Mouse (Mus musculus): ENCODE data around the gene S100a5. TPM values are rescaled to one million over a fixed set of nuclear protein-coding genes. Genes with fewer than 3 reads are reported as not detected.

Gene S100a5
- polyA plus RNA-seq, 1 experiment from 2014 or later, result not detected

DNA sequence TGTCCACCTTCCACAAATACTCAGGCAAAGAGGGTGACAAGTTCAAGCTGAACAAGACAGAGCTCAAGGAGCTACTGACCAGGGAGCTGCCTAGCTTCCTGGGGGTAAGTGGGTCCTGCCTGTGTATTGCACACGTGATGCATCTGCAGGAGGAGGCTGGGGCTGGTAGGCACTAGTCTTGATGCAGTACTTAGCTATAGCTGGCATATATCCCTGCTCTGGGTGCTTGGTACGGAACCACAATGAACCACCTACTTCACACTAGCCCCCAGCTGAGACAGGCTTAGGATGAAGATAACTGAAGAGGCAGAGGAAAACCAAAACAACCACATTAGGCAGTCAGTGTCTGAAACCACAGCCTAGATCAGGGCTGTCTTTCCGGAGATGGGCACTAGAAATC lies 3.3 kb upstream of the S100a5 start:
- Histone ChIP-seq H3K4me1 (ENCODE audit: control insufficient read depth, insufficient read depth, low read length) (no peaks in the 10 kb centered on the region), H3K4me3 (ENCODE audit: low read depth, low read length) (no peak overlapping the region), H3K36me3 (ENCODE audit: control insufficient read depth, insufficient read depth, low read length) (no peaks in the 10 kb centered on the region), H3K4me2 (ENCODE audit: low read depth) (no peak overlapping the region), H3K9me3 (ENCODE audit: control insufficient read depth, low read length) (no peaks in the 10 kb centered on the region), H3K9ac (ENCODE audit: low read length) (no peak overlapping the region), H3K27ac (ENCODE audit: low read depth, low read length) (no peak overlapping the region), H3K27me3 (ENCODE audit: control insufficient read depth, insufficient read depth, low read length) (no peaks in the 10 kb centered on the region)
- 84% methylated on average over 3 of the region's 3 CpGs for WGBS
- ATAC-seq (ENCODE audit: insufficient read depth, low FRiP score, low TSS enrichment) (no peak), DNase-seq (ENCODE audit: low spot score) (no peak)

DNA sequence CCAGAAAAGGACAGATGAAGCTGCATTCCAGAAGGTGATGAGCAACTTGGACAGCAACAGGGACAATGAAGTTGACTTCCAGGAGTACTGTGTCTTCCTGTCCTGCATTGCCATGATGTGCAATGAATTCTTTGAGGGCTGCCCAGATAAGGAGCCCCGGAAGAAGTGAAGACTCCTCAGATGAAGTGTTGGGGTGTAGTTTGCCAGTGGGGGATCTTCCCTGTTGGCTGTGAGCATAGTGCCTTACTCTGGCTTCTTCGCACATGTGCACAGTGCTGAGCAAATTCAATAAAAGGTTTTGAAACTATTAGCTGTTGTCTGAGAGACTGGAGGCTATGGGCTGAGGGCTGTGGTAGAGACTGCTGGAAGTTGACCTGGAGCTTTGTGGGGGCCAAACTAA lies 2.6 kb upstream of the S100a5 start:
- Histone ChIP-seq H3K27me3 (ENCODE audit: control insufficient read depth, insufficient read depth, low read length) (no peaks in the 10 kb centered on the region), H3K4me2 (ENCODE audit: low read depth) (no peak overlapping the region), H3K36me3 (ENCODE audit: control insufficient read depth, insufficient read depth, low read length) (no peaks in the 10 kb centered on the region), H3K4me3 (ENCODE audit: low read depth, low read length) (no peak overlapping the region), H3K9ac (ENCODE audit: low read length) (no peak overlapping the region), H3K9me3 (ENCODE audit: control insufficient read depth, low read length) (no peaks in the 10 kb centered on the region), H3K27ac (ENCODE audit: low read depth, low read length) (no peak overlapping the region), H3K4me1 (ENCODE audit: control insufficient read depth, insufficient read depth, low read length) (no peaks in the 10 kb centered on the region)
- 90% methylated on average over 2 of the region's 2 CpGs for WGBS
- no peak for DNase-seq (ENCODE audit: low spot score)
- ATAC-seq (ENCODE audit: insufficient read depth, low FRiP score, low TSS enrichment), result no peak

DNA sequence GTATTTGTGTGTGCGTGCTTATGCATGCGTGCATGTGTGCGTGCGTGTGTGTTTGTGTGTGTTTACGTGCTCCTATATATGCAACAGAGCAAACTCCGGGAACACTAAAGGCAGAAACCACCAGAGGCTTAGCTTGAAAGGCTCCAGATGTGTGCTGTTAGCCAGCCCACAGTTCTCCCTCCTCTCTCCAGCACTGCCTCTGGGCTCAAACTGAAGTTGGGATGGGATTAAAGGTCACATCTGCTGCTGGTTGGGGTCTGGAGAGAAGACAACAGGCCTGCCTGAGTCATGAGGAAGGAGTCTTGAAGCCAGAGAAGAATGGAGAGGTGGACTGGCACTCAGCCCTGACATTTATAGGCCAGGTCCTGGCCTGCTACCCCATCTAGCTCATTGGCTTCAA lies 2.1 kb upstream of the S100a5 start:
- Histone ChIP-seq H3K9ac (ENCODE audit: low read length) (no peak overlapping the region), H3K27me3 (ENCODE audit: control insufficient read depth, insufficient read depth, low read length) (no peaks in the 10 kb centered on the region), H3K27ac (ENCODE audit: low read depth, low read length) (no peak overlapping the region), H3K4me2 (ENCODE audit: low read depth) (no peak overlapping the region), H3K36me3 (ENCODE audit: control insufficient read depth, insufficient read depth, low read length) (no peaks in the 10 kb centered on the region), H3K4me1 (ENCODE audit: control insufficient read depth, insufficient read depth, low read length) (no peaks in the 10 kb centered on the region), H3K9me3 (ENCODE audit: control insufficient read depth, low read length) (no peaks in the 10 kb centered on the region), H3K4me3 (ENCODE audit: low read depth, low read length) (no peak overlapping the region)
- ATAC-seq (ENCODE audit: insufficient read depth, low FRiP score, low TSS enrichment) (no peak), DNase-seq (ENCODE audit: low spot score) (no peak)
- 92% methylated on average over 6 of the region's 6 CpGs for WGBS

DNA sequence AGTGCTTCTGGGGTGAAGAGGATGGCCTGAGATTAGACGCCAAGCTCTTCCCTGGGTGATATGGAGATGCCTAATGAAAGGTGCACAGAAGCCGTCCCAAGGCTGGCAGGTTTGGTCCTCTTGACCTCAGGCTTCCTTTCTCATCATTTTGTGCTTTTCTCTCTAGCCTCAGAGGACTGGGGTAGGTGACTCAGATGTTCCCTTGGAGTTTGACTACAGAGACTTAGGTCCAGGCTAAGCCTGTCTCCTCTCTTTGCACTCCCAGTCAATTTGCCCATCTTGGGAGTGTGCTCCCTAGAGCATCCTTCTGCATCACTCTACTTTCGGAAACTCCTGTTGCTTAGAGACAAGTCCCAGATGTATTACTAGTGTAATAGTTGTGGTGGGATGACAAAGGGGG lies 962 bp upstream of the S100a5 start:
- no peak for ATAC-seq (ENCODE audit: insufficient read depth, low FRiP score, low TSS enrichment)
- 97% methylated on average over 3 of the region's 3 CpGs for WGBS
- H3K36me3 ChIP-seq (ENCODE audit: control insufficient read depth, insufficient read depth, low read length), result no peaks in the 10 kb centered on the region
- H3K4me2 ChIP-seq (ENCODE audit: low read depth), result no peak overlapping the region
- H3K27ac ChIP-seq (ENCODE audit: low read depth, low read length), result no peak overlapping the region
- H3K4me3 ChIP-seq (ENCODE audit: low read depth, low read length), result no peak overlapping the region
- no peaks in the 10 kb centered on the region for H3K27me3 ChIP-seq (ENCODE audit: control insufficient read depth, insufficient read depth, low read length)
- H3K9me3 ChIP-seq (ENCODE audit: control insufficient read depth, low read length), result no peaks in the 10 kb centered on the region
- no peak for DNase-seq (ENCODE audit: low spot score)
- H3K4me1 ChIP-seq (ENCODE audit: control insufficient read depth, insufficient read depth, low read length), result no peaks in the 10 kb centered on the region
- no peak overlapping the region for H3K9ac ChIP-seq (ENCODE audit: low read length)

DNA sequence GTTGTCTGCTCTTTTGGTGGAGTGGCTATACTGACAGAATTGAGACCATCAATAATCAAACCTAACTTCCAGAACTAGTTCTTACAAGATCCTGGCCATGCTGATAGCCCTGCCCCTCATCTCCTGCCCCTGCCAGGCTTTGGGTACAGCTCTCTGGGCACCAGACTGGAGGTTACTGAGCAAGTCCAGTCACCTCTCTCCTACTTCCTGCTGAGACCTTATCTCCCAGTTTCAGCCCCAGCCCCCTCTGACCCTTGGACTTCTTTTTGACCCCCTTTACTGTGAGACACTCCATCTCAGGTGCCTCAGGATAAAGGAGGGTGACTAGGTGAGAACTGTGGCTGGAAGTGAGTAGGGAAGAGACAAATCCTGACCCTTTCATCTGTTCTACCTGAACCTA lies 779 bp downstream of the S100a5 start:
- Histone ChIP-seq H3K4me2 (ENCODE audit: low read depth) (no peak overlapping the region), H3K9me3 (ENCODE audit: control insufficient read depth, low read length) (no peaks in the 10 kb centered on the region), H3K9ac (ENCODE audit: low read length) (no peak overlapping the region), H3K4me3 (ENCODE audit: low read depth, low read length) (no peak overlapping the region), H3K4me1 (ENCODE audit: control insufficient read depth, insufficient read depth, low read length) (no peaks in the 10 kb centered on the region), H3K36me3 (ENCODE audit: control insufficient read depth, insufficient read depth, low read length) (no peaks in the 10 kb centered on the region), H3K27me3 (ENCODE audit: control insufficient read depth, insufficient read depth, low read length) (no peaks in the 10 kb centered on the region), H3K27ac (ENCODE audit: low read depth, low read length) (no peak overlapping the region)
- ATAC-seq (ENCODE audit: insufficient read depth, low FRiP score, low TSS enrichment) (no peak), DNase-seq (ENCODE audit: low spot score) (no peak)

DNA sequence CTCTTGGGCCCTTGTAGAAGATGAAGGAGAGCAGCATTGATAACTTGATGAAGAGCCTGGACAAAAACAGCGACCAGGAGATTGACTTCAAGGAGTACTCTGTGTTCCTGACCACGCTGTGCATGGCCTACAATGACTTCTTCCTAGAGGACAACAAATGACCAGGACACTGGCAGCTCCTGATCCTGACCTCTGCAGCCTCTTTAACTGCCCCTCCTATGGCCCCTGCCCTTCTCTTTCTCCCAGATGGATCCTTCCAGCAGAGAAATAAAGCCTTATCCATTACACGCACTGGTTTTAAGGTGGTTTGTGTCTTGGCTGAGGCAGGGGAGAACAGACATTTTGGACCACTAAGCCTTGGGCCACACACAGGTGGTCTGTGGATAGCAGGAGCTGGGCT lies 3.2 kb downstream of the S100a5 start:
- no peak overlapping the region for H3K4me2 ChIP-seq (ENCODE audit: low read depth)
- no peak overlapping the region for H3K4me3 ChIP-seq (ENCODE audit: low read depth, low read length)
- no peaks in the 10 kb centered on the region for H3K36me3 ChIP-seq (ENCODE audit: control insufficient read depth, insufficient read depth, low read length)
- DNase-seq (ENCODE audit: low spot score) (no peak), ATAC-seq (ENCODE audit: insufficient read depth, low FRiP score, low TSS enrichment) (no peak)
- no peaks in the 10 kb centered on the region for H3K4me1 ChIP-seq (ENCODE audit: control insufficient read depth, insufficient read depth, low read length)
- H3K27me3 ChIP-seq (ENCODE audit: control insufficient read depth, insufficient read depth, low read length), result no peaks in the 10 kb centered on the region
- no peak overlapping the region for H3K27ac ChIP-seq (ENCODE audit: low read depth, low read length)
- WGBS, result 82% methylated on average over 3 of the region's 3 CpGs
- H3K9ac ChIP-seq (ENCODE audit: low read length), result no peak overlapping the region
- H3K9me3 ChIP-seq (ENCODE audit: control insufficient read depth, low read length), result no peaks in the 10 kb centered on the region

DNA sequence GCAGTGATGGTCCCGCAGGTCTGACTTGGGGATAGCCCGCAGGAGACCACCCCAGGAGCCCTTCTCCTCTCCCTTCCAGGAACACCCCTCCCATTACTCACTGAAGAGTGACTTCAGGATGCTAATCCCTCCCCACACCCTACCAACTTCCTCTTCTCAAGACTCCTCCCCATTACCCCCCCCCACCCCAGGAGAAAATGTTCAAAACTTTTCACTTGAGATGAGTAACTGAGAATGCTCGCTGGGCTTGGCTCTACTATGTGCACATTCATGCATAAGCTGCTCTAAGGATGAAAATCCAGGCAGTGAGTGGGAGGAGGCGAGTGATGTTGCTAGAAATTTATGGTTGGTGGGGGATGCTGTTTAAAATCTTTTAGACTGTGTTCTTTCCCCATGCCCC lies 3.7 kb downstream of the S100a5 start:
- Histone ChIP-seq H3K9me3 (ENCODE audit: control insufficient read depth, low read length) (no peaks in the 10 kb centered on the region), H3K9ac (ENCODE audit: low read length) (no peak overlapping the region), H3K4me3 (ENCODE audit: low read depth, low read length) (no peak overlapping the region), H3K36me3 (ENCODE audit: control insufficient read depth, insufficient read depth, low read length) (no peaks in the 10 kb centered on the region), H3K4me1 (ENCODE audit: control insufficient read depth, insufficient read depth, low read length) (no peaks in the 10 kb centered on the region), H3K27me3 (ENCODE audit: control insufficient read depth, insufficient read depth, low read length) (no peaks in the 10 kb centered on the region), H3K4me2 (ENCODE audit: low read depth) (no peak overlapping the region), H3K27ac (ENCODE audit: low read depth, low read length) (no peak overlapping the region)
- WGBS, result 70% methylated on average over 4 of the region's 4 CpGs
- DNase-seq (ENCODE audit: low spot score) (no peak), ATAC-seq (ENCODE audit: insufficient read depth, low FRiP score, low TSS enrichment) (no peak)

DNA sequence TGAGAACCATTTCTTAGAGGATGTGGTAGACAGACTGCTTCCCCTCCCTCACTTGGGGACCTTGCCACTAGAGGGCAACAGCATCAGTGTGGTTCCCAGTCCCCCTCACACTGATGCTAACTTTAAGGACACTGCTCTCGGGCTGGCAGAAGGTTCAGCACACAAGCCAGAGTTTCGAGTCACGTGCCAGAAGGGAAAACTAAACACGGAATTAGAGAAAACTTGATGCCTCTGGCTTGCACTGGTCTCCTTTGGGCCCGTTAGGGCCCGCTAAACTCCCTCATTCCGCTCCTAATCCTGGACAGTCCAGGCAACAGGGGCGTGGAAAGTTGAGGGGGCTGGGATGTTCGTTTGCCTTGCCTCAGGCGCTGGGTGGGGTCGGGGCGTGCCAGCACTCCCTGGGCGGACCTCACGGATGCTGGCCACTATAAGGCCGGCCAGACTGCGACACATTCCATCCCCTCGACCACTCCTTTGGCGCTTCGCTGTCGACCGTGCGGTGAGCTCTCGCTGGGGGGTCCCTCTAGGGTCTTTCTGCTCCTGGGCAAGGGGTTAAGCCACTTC lies 4.5 kb downstream of the S100a5 start, which contains the start of gene S100a6:
TSS of gene S100a6 (plus strand) at position 155 of the 564 bp plus-strand sequence.
- no peaks in the 10 kb centered on the region for H3K36me3 ChIP-seq (ENCODE audit: control insufficient read depth, insufficient read depth, low read length)
- no peaks in the 10 kb centered on the region for H3K9me3 ChIP-seq (ENCODE audit: control insufficient read depth, low read length)
- peak within 1 kb of the TSS; percentile 23 for H3K4me3 ChIP-seq (ENCODE audit: low read depth, low read length)
- peak within 1 kb of the TSS; percentile 42 for H3K9ac ChIP-seq (ENCODE audit: low read length)
- peak within 1 kb of the TSS; percentile 61 for H3K4me2 ChIP-seq (ENCODE audit: low read depth)
- H3K4me1 ChIP-seq (ENCODE audit: control insufficient read depth, insufficient read depth, low read length), result no peaks in the 10 kb centered on the region
- peak; percentile 67 for DNase-seq (ENCODE audit: low spot score)
- peak; percentile 74 for ATAC-seq (ENCODE audit: insufficient read depth, low FRiP score, low TSS enrichment)
- H3K27ac ChIP-seq (ENCODE audit: low read depth, low read length), result no peak within 1 kb of the TSS
- H3K27me3 ChIP-seq (ENCODE audit: control insufficient read depth, insufficient read depth, low read length), result no peaks in the 10 kb centered on the region
- under 1% methylated on average over 23 of the region's 23 CpGs for WGBS

DNA sequence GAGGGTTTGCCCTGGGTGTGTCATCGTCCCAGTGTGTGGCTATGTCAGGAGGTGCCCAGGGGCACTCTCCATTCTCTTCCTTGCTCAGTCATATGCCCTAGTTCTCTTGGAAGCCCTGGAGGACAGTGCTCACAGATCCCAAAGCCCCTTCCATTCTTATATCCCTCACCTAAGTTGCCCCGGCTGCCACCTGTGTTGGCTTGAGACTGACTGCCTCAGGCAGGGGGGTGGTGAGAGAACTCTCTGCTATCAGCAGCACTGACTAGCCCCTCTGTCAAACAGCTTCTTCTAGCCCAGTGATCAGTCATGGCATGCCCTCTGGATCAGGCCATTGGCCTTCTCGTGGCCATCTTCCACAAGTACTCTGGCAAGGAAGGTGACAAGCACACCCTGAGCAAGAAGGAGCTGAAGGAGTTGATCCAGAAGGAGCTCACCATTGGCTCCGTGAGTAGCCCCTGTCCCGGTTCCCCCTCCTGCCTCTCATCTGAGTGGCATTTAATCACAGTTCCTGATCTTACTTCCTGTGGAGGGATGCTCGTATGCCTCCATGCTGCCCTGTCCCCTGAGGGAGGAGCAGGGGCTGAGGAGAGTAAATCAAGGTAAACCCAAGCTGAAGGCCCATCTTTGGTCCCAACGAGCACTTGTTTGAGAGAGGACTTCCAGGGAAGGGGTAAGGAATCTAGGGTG lies 5.3 kb downstream of the S100a5 start:
- Histone ChIP-seq H3K9me3 (ENCODE audit: control insufficient read depth, low read length) (no peaks in the 10 kb centered on the region), H3K4me3 (ENCODE audit: low read depth, low read length) (no peak overlapping the region), H3K36me3 (ENCODE audit: control insufficient read depth, insufficient read depth, low read length) (no peaks in the 10 kb centered on the region), H3K4me1 (ENCODE audit: control insufficient read depth, insufficient read depth, low read length) (no peaks in the 10 kb centered on the region), H3K27me3 (ENCODE audit: control insufficient read depth, insufficient read depth, low read length) (no peaks in the 10 kb centered on the region), H3K4me2 (ENCODE audit: low read depth) (peak overlapping the region; percentile 61), H3K27ac (ENCODE audit: low read depth, low read length) (no peak overlapping the region), H3K9ac (ENCODE audit: low read length) (no peak overlapping the region; the same call in 1 of the 2 replicates)
- ATAC-seq (ENCODE audit: insufficient read depth, low FRiP score, low TSS enrichment) (no peak), DNase-seq (ENCODE audit: low spot score) (no peak)
- WGBS, result 71% methylated on average over 7 of the region's 7 CpGs
